Mouse (Mus musculus) cerebellum, adult 2 months (tissue): ENCODE data around the gene Cd160. TPM values are rescaled to one million over a fixed set of nuclear protein-coding genes. Genes with fewer than 3 reads are reported as not detected.

Source experiments
- DNase-seq, 2 experiments: peaks; one replicate each; pipeline ENCODE4 v3.0.0; 2021
- H3K27ac ChIP-seq: fragments of 200-500 bp; 2 replicates; pipeline ENCODE4 v1.5.1; 2012; ENCODE audit warnings: low read length, control low read depth, inconsistent platforms; ENCODE audit not compliant: insufficient read depth
- H3K27me3 ChIP-seq: fragments of 200-500 bp; 2 replicates; pipeline ENCODE4 v1.6.1; 2012; ENCODE audit warnings: inconsistent platforms, mild to moderate bottlenecking, low read length, moderate library complexity; ENCODE audit not compliant: control insufficient read depth, insufficient read depth
- H3K4me1 ChIP-seq: fragments of 200-500 bp; 2 replicates; pipeline ENCODE4 v1.6.1; 2011; ENCODE audit warnings: low read length; ENCODE audit not compliant: control insufficient read depth, insufficient read depth
- H3K4me3 ChIP-seq: fragments of 200-500 bp; replicated peaks from 2 replicates; pipeline ENCODE3; 2011; ENCODE audit warnings: mild to moderate bottlenecking, low read depth, low read length, control low read depth; ENCODE audit not compliant: insufficient read depth
- CTCF ChIP-seq: fragments of 200-500 bp; IDR thresholded peaks from 2 replicates; pipeline ENCODE4 v1.5.1; 2011; ENCODE audit warnings: low read depth, mild to moderate bottlenecking, control low read depth, low read length, moderate library complexity, borderline replicate concordance; ENCODE audit not compliant: insufficient read depth
- POLR2A ChIP-seq: fragments of 200-500 bp; IDR thresholded peaks from 2 replicates; pipeline ENCODE4 v1.6.1; 2011; ENCODE audit warnings: low read length, control low read depth, borderline replicate concordance; ENCODE audit not compliant: insufficient read depth
- WGBS: fragments of 180-500 bp; shearing (Covaris S2); methylation state at CpG from one replicate; pipeline ENCODE4 v1.1.7; 2018; 5-methylcytosine and 5-hydroxymethylcytosine counted together
- polyA plus RNA-seq: library from polyadenylated mRNA; depleted of rRNA; stranded (reverse); fragments of >200 nt; gene quantifications from 2 replicates; pipeline ENCODE4 v1.2.3, GENCODE M21; 2012; rRNA removed

Cd160 gene
- polyA plus RNA-seq, 1 experiment: not detected

DNA sequence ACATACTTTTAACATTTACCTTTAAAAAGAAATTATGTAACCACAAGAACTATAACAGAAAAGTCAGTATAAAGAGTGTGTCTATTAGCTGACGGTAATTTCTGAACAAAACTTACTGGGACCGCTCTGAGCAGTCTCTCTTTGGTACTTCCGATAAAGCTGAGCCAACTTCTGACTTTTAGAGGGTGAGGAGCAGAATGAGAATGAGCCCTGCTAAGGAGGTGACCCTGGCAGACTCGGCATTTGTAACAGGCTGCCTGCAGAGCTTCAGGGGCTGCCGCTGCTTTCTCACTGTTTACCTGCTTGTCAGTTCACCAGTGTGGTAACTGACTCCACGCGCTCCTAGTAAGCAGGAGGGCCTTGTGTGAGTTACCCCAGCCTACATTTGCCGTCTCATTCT is 46.9 kb downstream of the Cd160 start:
- 56% methylated on average over 8 of the region's 8 CpGs for WGBS
- no peak overlapping the region; the same call in 1 of the 2 replicates for H3K27ac ChIP-seq
- no peak overlapping the region for H3K4me3 ChIP-seq
- DNase-seq: peak in 1 of 2 experiments; percentile 10
- TF ChIP-seq CTCF: no peak
- TF ChIP-seq POLR2A: no peak
- H3K4me1 ChIP-seq: 0 out of 2 replicates have a peak, but pooled peaks cover 3% of the 10 kb centered on the region
- H3K27me3 ChIP-seq: no peaks in the 10 kb centered on the region

DNA sequence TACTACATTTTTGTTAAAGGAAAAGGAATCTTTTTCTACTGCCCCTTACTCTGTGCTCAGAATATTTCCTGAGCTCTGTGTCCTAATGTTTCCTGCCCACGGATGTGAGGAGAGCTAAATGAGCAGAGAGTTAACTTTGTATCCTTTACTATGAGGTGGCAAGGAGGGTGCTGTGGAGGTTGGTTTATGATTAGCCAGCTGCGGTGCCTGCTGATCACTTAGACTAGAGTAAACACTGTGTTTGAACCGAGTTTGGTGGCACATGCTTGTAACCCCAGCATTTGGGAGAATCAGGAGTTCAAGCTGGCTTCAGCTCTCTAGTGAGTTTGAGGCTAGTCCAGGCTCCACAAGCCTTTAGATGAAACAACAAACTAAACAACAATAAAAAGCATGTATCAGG is 52.0 kb downstream of the Cd160 start:
- 91% methylated on average over 3 of the region's 3 CpGs for WGBS
- Histone ChIP-seq H3K4me3 (no peak overlapping the region), H3K4me1 (no peaks in the 10 kb centered on the region; the same call in 1 of the 2 replicates), H3K27me3 (no peaks in the 10 kb centered on the region), H3K27ac (no peak overlapping the region)
- TF ChIP-seq POLR2A (no peak), CTCF (no peak)
- no peak for DNase-seq

DNA sequence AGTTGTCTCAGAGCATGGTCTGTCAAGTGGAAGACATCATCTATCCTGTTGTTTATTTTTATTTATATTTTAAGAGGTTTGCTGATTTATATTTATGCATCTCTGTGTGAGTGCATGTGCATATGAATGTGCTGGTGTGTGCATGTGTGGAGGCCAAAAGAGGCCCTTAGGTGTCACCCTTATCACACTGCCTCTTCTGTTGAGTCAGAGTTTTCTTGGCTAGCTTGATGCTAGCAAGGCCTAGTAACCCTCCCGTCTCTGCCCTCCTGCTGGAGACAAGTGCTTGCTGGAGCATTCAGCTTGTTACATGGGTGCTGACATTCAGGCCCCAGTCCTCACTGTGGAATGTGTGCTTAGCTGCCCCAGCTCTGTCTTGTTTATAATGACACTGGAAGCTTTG is 56.2 kb downstream of the Cd160 start:
- no peak overlapping the region for H3K4me3 ChIP-seq
- TF ChIP-seq CTCF (no peak), POLR2A (no peak)
- no peaks in the 10 kb centered on the region for H3K27me3 ChIP-seq
- no peak overlapping the region for H3K27ac ChIP-seq
- WGBS: 12% methylated on average over 1 of the region's 1 CpGs
- no peaks in the 10 kb centered on the region; the same call in 1 of the 2 replicates for H3K4me1 ChIP-seq
- DNase-seq: no peak

DNA sequence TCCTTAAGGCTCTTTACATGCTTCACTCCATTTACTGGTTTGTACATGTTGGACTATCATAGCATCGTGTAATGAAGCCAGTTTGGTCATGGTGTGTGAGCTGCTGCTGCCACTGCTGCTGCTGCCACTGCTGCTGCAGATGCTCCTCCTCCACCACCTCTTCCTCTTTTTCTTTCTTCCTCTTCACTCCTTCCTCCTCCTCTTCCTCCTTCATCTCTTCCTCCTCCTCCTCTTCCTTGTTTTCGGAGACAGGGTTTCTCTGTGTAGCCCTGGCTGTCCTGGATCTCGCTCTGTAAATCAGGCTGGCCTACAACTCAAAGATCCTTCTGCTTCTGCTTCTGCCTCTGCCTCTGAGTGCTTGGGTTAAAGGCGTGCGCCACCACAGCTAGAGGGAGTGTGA is 59.2 kb downstream of the Cd160 start:
- Histone ChIP-seq H3K4me3 (no peak overlapping the region), H3K27me3 (no peaks in the 10 kb centered on the region), H3K27ac (no peak overlapping the region), H3K4me1 (no peaks in the 10 kb centered on the region; the same call in 1 of the 2 replicates)
- 91% methylated on average over 5 of the region's 5 CpGs for WGBS
- DNase-seq: no peak
- no peak for TF ChIP-seq CTCF
- no peak for TF ChIP-seq POLR2A

DNA sequence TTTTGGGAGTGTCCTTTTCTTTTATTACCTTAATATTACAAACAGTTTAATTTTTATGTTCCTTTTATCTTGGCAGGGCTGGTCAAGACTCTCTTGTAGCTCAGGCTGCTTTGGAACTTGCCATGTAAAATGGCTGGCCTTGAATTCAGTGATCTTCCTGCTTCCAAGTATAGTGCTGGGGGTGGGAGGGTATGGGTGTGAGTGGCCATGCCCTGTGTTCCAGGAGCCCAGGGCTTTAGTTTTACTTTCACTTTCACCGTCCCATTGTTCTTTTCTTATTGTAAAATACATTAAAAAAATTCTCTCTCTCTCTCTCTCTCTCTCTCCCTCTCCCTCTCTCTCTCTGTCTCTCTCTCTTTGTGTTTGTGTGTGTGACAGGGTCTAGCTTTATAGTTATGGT is 64.6 kb downstream of the Cd160 start:
- no peak for DNase-seq
- TF ChIP-seq POLR2A (no peak), CTCF (no peak)
- Histone ChIP-seq H3K27ac (no peak overlapping the region), H3K4me3 (no peak overlapping the region), H3K4me1 (no peaks in the 10 kb centered on the region), H3K27me3 (no peaks in the 10 kb centered on the region)
- WGBS: 86% methylated on average over 1 of the region's 1 CpGs

DNA sequence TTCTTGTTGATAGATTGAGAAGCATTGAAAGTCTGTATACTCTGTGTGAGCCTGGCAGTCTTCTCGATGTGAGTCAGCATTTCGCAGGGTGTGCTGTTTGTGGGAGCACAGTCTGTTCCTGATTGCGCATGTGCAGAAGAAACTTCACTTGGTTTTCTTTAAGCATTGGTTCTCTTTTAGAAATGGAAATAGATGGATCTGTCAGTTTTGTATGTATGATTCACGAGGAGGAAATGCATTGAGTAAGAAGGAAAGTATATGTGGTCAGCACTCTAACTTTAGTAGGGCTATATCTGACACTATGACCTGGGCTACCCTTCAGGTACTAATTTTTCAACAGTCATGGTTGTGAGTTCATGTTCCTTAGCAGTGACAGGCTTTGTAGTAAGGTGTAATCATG is 69.5 kb downstream of the Cd160 start:
- 80% methylated on average over 4 of the region's 4 CpGs for WGBS
- H3K4me3 ChIP-seq: no peak overlapping the region
- no peak overlapping the region for H3K27ac ChIP-seq
- no peaks in the 10 kb centered on the region for H3K27me3 ChIP-seq
- TF ChIP-seq CTCF: no peak
- TF ChIP-seq POLR2A: no peak
- DNase-seq: no peak
- H3K4me1 ChIP-seq: no peaks in the 10 kb centered on the region; the same call in 1 of the 2 replicates

DNA sequence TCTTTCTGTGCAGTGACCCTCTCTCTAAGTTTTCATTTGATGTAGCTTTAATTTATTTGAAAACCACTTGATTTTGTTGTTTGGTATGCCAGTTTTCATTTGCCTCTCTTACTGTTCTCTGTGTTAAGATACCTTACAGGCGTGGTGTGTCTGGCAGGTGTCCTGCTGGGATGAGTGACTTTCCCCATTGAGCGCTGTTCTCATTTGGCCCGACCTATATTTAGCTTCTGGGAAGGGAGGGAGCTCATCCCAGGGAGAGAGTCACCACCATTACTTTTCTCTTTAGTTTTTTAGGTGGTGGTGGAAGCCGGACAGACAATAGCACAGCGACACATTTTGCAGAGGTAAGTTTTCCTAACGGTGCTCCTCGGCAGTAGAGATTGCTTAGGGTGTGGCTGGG is 71.5 kb downstream of the Cd160 start:
- H3K27ac ChIP-seq: no peak overlapping the region; the same call in 1 of the 2 replicates
- no peak overlapping the region for H3K4me3 ChIP-seq
- DNase-seq: peak; percentile 51 to 72
- WGBS: 27% methylated on average over 7 of the region's 7 CpGs
- no peaks in the 10 kb centered on the region; the same call in 1 of the 2 replicates for H3K4me1 ChIP-seq
- TF ChIP-seq CTCF (no peak), POLR2A (no peak)
- H3K27me3 ChIP-seq: no peaks in the 10 kb centered on the region

DNA sequence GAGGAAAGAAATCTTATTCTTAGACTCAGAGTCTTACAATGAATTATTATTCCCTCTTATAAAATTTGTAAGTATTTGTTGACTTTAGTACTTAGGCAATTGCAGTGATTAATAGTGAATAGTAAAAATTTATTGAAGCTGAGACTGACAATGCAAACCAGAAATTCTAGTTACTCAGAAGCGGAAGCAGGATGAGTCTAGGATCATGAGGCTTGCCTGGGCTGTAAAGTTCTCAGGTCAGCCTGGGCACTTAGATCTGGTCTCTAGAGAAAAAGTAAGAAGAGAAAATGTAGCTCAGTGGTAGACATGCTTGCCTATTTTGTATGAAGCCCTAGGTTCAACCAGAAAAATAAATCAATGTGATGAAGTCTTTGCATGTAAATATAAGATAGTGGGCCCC is 73.2 kb downstream of the Cd160 start:
- H3K4me3 ChIP-seq: no peak overlapping the region
- DNase-seq: no peak
- no peak for TF ChIP-seq POLR2A
- TF ChIP-seq CTCF: no peak
- H3K4me1 ChIP-seq: no peaks in the 10 kb centered on the region; the same call in 1 of the 2 replicates
- no peak overlapping the region for H3K27ac ChIP-seq
- 98% methylated on average over 1 of the region's 1 CpGs for WGBS
- H3K27me3 ChIP-seq: no peaks in the 10 kb centered on the region

Other genes with a start within 250 kb of the Cd160 start
- gene Polr3gl, start 235.2 kb downstream of the Cd160 start, polyA plus RNA-seq: 53.1 and 55.5 TPM in 2 replicates
- gene Ankrd34a, start 232.7 kb downstream of the Cd160 start, polyA plus RNA-seq: 53.2 and 58.1 TPM in 2 replicates
- gene Lix1l, start 228.2 kb downstream of the Cd160 start, polyA plus RNA-seq: 23.9 and 24.7 TPM in 2 replicates
- gene Rbm8a, start 199.4 kb downstream of the Cd160 start, polyA plus RNA-seq: 44.6 and 45.4 TPM in 2 replicates
- 61.8 and 62.3 TPM in 2 replicates for gene Pex11b, start 194.0 kb downstream of the Cd160 start, polyA plus RNA-seq
- 0.16 and 0.21 TPM in 2 replicates for gene Gm42957, start 193.9 kb downstream of the Cd160 start, polyA plus RNA-seq
- 4.7 and 5.1 TPM in 2 replicates for gene Itga10, start 183.8 kb downstream of the Cd160 start, polyA plus RNA-seq
- 9.4 and 11.6 TPM in 2 replicates for gene Ankrd35, start 159.2 kb downstream of the Cd160 start, polyA plus RNA-seq
- gene Pias3, start 133.0 kb downstream of the Cd160 start, polyA plus RNA-seq: 38.6 and 41.9 TPM in 2 replicates
- gene Nudt17, start 120.8 kb downstream of the Cd160 start, polyA plus RNA-seq: 11.8 and 14.3 TPM in 2 replicates
- gene Polr3c, start 101.7 kb downstream of the Cd160 start, polyA plus RNA-seq: 42.9 and 47.1 TPM in 2 replicates
- 57.0 and 58.8 TPM in 2 replicates for gene Rnf115, start 101.7 kb downstream of the Cd160 start, polyA plus RNA-seq
- gene Pdzk1, start 67 bp downstream of the Cd160 start, polyA plus RNA-seq: 0.03 TPM in 1 of 2 replicates, not detected in the other
- gene Gja5, start 75.3 kb upstream of the Cd160 start, polyA plus RNA-seq: 0.64 and 0.65 TPM in 2 replicates
- 19.0 TPM in 2 replicates for gene Gpr89, start 76.0 kb upstream of the Cd160 start, polyA plus RNA-seq
- not detected in 2 replicates for gene Gja8, start 96.7 kb upstream of the Cd160 start, polyA plus RNA-seq